Mouse (Mus musculus) liver, adult 2 months (tissue): ENCODE data around the gene Nova2.

Experiments
- CTCF ChIP-seq: fragments of 200-500 bp; IDR thresholded peaks from 2 replicates; pipeline ENCODE4 v1.5.1; 2011; ENCODE audit warnings: low read depth, low read length, control low read depth
- POLR2A ChIP-seq: fragments of 200-500 bp; IDR thresholded peaks from 2 replicates; pipeline ENCODE4 v1.6.1; 2011; ENCODE audit warnings: low read length, control low read depth; ENCODE audit not compliant: insufficient read depth; ENCODE audit errors: extremely low read depth

DNA sequence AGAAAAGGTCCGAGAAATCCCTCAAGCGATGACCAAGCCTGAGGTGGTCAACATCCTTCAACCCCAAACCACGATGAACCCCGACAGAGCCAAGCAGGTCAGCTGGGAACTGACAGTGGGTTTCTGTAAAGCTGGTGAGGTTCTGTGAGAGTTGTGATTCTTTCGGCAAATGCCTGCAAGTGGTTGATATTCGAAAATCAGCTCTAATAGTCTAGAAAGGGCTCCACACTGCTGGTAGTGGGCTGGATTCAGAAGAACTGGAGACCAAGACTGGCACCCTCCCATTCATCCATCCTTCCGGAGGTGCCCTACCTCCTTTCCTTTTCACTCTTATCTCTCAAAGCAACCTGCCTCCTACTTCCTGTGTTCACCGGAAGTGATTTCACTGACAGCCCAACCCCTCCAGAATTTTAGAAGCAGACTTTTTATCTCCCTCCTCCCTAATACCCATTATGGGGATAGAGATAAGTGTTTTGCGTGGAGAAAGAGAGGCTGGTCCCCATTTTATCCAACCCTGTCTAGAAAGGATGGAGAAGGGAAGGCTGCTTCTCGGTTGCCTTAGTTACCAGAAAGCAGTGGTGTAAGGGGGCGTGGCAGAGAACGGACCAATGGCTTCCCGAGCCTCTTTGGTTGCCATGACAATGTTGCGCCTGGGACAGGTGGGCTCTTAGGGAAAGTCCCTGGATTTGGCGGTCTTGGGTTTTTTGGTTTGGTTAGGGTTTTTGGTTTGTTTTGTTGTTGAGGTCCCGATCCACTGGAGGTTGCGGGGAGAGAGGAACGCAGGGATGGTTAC is 25.0 kb downstream of the Nova2 start:
- TF ChIP-seq CTCF (no peak), POLR2A (no peak)
